Mouse (Mus musculus): ENCODE results near the gene Oprm1.

Oprm1 gene

DNA sequence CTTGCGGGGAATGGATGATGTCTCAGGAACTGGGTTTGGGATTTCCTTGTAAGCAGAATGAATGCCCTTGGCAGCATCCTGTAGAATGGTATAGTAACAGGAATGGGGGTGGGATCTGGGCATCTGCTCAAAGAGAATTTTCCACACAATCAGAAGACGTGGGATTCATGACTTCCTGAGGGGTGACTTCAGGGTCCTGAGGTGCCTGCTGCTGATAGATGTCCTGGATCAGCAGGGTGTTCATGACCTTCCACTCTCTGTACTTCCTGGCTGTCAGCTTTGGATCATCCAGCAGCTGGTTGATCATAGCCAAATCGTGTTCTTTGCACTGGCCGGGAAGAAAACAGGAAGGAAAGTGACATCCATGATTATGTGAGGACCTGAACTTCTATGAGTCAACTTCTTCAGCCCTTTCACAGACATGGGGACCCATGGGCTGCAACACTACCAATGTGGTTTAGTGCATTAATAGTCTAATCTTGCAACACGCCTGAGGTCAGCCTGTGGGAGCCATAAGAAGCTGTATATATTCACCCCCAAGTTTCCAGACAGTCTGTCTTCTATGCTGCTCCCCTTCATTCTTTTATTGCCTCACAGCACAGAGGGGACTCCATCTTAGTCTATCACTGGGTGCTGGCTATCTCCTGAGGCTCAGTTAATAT, 132.2 kb downstream of the Oprm1 start:
- no peak for DNase-seq (ENCODE audit: low read depth, low spot score)

DNA sequence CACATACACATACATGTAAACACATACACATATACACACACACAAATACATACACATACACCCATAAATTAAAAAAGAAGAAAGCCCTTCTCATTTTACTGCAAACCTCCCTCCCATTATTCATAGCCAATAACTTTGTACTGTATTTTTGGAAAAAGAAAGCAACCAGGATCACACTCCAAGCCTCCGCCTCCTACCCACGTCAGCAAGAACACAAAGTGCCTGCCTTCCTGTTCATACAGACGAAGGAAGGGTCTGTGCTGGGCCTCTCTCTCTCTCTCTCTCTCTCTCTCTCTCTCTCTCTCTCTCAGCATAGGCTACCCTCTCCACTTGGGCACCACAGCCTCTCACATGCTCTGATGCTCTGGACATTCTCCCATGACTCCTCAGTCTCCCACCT, 137.5 kb downstream of the Oprm1 start:
- no peak for DNase-seq (ENCODE audit: low read depth, low spot score)

DNA sequence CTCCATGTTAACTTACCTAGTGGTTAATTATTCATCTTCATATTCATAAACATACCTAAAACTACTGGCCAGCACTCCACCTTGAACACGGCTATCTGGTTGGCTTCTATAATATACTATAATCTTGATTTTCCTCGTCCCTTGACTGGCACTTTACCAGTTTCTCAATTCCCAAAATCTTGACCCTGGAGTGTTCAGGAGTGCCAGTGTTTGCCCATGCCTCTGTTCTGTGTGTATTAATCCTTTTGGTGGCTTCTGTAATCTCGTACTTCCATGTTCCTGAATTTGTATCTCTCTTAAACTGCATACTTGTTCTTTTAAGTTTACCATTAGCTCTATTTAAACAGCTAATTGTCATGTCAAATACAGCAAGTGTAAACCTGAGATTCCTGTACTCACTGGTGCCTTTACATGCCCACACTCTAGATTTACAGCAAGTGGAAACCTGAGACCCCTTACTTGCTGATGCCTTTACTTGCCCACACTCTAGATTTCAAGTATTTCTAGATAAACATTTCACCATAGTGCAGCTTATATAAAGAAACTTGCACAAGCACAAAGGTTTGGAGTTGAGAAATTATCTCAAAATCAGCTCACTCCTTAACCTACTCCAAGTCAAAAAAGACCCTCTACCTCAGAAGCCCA, 138.5 kb downstream of the Oprm1 start:
- DNase-seq (ENCODE audit: low read depth, low spot score): no peak

DNA sequence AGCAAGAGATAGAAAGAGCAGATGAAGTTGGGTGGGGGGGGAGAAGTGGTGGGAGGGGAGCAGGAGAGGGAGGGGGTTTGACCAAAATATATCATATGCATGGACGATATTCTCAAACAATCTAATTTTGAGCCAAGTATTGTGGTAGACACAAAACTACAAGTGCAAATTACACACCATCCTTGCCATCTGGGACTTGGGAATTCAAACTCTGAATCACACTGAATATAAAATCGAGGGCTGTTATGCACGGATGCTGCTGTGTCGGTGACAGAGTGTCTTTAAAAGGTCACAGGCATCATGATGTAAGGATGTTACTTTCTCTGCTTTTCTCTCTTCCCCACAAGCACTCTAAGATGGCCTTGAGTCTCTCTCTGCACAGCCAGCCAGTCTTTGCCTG, 141.8 kb downstream of the Oprm1 start:
- DNase-seq (ENCODE audit: low read depth, low spot score): no peak

DNA sequence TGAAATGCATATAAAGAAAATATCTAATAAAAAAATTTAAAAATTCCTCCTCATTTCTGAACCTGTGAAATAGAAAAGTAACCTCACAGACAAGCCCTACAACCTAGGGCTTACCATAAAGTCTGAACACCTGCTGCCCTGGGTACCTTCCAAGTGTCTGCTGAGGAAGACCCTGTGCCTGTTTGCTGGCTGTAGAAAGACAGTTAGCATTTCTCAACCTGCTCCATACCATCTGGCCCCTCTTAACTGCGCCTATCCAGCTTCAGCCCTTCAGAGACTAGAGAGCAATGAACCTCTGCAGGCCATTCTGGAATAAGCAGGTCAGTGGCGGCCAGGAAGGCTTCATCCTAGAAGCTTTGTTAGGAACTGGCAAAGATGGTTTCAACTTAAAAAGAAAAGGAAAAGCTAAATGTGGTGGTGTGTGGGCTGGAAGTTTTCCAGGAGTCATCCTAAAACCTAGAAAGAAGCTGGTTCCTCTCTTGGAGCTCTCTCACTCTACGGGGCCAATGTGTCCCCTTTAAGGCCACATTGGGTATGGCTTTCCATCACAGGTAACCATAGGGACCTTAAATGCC, 143.6 kb downstream of the Oprm1 start:
- DNase-seq (ENCODE audit: low read depth, low spot score): no peak

DNA sequence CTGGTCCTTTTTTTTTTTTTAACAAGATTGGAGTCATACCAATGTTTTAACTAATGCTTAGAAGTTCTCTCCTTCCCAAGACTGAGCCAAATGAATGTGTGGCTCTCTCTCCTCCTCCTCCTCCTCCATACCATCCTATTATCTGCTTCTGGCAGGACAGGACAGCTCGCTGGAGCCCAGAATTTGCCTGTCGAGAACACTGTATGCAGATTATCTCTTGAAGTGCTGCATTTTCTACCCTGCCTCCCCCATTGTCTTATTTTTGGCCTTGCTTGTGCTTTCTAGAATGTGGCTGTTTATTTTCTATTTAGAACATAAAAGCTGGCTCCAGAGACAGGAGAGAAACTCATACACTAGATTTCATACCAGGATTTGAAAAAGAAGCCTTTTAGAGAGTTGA, 151.5 kb downstream of the Oprm1 start:
- DNase-seq (ENCODE audit: low read depth, low spot score): no peak

DNA sequence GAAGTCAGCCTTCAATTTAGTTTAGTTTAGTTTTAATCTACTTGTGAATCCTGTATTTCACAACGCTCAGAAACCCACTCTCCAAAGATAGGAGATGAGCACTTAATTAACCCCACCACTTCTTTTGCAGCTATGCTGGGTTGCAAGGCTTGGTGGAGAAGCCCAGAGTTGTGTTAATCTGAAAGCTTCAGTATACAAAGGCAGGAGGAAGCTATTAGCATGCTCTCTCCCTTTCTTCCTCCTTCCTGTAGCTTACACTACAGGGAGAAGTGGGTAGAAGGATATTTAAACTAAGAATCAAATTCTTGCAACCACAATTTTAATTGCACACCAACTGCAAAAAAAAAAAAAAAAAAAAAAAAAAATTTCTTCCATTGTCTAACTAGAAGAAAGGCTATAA, 157.7 kb downstream of the Oprm1 start:
- no peak for DNase-seq (ENCODE audit: low read depth, low spot score)

DNA sequence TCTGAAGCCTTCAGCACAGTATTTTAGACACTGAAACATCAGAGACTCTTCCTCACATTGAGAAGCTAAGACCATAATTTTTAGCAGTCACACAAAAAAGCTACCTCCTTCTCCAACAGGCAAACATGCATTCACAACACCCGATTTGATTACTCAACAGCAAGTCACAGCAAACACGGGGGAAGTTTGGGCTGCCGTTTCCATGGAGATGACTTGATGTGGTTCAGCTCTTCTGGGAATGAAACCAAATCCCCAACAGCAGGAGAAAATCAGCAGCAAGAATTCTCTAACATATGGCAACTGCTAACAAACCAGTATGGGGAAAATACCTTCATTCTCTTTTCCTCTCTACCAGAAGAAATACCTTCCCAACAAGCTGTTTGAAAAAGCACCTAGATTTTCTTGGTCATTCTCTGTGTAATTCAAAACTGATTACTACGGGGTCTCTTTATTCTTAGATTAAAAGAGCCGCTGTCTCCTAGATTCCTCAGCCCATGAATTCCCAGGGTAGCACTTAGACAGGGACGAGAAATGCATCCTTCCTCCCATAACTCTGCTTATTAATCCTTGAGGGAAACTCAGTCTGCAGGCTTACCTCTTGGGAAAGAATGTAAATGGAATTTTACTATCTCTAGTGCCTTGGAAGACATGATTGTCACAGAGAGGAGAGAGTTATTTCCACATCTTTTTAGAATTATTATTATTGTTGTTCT, 158.4 kb downstream of the Oprm1 start:
- peak; percentile 11 for DNase-seq (ENCODE audit: low read depth, low spot score)

DNA sequence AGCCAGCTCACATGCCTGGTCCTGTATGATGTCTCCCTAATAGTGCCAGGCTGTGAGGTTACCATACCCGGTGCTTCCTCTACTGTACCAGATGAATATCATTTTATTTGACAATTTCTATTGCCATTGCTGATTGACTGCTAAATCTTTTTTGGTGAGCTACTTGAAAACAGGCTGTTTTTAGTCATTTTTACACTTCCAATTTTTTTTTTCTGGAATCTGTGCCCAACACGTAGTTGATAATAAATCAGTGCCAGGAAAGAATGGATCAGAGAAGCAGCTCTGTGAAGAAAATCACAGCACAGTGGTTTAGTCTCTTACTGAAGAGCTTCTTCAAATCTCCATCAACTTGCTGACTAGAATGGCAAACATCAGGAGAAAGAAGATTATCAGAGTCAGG, 168.4 kb downstream of the Oprm1 start:
- DNase-seq (ENCODE audit: low read depth, low spot score): no peak

DNA sequence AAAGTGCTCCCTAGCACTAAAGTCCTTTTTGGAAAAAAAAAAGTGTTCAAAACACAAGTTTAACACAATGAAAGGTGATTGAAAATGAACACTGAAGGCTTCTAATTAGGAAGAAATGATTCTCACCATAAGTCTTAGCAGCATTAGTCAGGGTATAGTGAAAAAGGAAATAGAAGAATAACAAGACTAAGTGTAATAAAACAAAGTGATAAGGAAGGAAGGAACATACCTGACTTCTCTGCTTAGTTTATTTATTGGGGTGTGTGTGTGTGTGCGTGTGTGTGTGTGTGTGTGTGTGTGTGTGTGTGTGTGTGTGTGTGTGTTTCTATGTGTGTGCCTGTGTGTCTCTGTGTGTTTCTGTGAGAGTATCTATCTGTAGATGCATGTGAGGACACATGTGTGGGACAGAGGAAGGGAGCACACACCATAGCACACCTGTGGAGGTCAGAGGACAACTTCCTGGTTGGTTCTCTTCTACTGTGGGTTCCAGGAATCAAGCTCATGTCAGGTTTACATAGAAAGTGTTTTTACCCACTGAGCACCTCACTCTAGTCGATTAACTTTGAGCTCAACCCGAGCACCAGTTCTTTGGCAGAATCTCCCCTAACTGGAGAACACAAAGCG, 169.4 kb downstream of the Oprm1 start:
- DNase-seq (ENCODE audit: low read depth, low spot score): no peak

DNA sequence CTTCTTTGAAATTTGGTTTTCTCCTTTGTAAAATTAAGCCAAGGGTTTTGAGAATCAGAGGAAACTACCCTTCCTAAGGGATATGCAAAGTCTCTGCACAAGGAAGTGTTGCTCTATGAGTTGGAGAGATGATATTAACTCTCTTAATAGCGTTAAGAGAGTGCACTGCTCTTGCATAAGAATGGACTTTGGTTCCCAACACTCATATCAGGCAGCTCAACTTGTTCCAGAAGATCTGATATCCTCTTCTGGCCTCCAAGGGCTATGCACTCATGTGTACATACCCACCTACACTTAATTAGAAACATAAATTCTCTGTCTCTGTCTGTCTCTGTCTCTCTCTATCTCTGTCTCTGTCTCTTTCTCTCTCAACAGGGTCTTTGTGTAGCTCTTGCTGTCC, 170.6 kb downstream of the Oprm1 start:
- DNase-seq (ENCODE audit: low read depth, low spot score): no peak

DNA sequence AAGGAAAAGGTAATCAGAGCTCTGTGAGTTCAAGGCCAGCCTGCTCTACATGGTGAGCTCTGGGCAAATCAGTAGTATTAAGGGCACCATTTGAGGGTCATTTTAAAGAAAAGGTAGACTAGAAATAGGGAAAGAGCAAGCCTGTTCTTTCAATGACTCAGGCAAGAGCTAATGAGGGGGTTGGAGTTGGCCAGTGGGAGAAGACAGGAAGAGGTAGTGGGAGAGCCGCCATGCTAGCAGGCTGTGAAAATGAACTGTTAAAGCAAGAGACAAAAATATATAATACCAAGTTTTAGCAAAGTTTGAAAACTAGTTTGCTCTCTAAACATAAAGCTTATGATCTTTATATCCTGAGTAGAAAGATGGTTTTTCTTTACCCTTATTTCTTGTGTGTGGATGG, 172.1 kb downstream of the Oprm1 start:
- DNase-seq (ENCODE audit: low read depth, low spot score): no peak

DNA sequence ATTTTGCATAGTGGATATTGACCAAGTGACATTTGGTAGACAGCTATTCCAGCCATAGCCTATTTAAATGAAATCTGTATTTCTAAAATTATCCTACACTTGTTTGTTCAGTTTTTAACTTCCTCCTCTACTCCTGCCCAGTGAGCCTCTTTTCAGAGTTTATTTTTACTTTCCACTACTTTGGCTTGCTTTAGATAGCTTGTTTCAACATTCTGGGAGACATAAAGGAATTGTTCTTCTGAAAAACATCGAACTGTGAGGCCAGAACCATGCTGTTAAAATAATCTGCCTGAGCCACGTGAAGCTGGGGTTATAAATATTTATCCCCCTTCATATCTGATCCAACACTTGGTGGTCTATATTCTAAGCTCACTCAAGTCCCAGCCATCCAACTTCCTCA, 172.6 kb downstream of the Oprm1 start:
- no peak for DNase-seq (ENCODE audit: low read depth, low spot score)

DNA sequence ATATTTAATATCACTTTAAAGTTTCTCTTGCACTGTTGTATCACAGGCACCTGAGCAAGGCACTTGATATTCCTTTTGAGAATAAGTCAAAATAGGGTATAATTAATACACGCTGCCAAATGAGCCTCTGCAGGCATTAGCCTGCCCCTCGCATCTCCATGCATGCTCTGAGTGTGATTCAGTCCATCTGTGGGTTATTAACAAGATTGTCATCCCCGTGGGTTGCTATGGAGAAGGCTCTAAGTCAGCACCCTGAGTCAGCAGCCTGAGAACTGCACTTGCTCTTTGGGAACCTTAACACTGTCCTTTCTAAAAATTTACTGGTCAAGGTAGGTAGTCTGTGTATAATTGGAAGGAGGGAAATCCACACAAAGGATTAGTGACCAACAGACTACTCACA, 176.5 kb downstream of the Oprm1 start:
- DNase-seq (ENCODE audit: low read depth, low spot score): no peak

DNA sequence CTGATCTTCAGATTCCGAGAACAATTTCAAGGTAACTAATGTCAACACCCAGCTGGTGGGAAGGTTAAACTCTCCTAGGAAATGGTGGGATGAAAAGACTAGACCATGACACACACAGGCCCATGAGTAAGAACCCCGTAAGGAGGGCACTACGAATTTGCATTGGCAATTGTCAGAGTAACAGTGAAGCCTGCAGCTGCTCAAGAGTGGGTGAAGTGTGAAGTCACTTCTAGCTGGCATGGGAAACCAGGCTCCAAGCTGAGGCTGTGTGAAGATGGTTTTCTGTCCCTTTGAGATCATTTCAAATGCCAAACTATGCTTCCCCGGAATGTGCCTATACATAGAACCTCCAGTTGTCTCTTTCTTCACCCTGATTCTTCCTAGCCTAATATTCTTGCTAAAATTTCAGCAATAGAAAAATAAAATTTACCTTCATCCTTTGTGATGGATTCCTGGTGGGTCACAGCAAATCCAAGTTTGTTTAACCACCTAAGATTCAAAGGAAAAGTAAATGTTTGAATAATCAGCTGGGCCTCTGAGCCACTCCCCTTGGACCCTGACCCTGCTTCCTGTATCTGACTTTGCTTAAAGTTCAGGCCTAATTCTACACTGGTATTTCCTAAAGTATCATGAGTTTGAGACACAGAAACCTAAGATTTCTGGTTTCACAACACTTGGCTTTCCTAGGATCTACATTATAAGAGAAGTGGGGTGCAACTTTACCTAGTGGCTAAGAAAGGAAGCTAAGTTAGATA, 178.5 kb downstream of the Oprm1 start:
- no peak for DNase-seq (ENCODE audit: low read depth, low spot score)

DNA sequence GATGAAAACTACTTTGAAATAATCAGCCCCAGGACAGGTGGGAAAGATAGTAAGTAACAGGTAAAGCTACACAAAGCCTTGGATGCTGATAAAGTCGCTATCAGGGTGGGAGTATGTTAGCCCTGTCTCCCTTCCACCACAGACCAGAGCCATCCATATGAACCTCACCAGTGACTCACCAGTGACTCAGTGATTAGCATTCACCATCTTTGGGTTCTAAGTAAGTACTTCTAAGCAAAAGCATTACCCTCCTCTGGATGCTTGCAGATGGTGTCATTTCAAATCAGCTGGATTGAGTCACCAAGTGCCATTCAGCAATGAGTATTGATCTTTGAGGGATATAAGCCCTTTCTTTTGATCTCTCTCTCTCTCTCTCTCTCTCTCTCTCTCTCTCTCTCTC, 194.8 kb downstream of the Oprm1 start:
- DNase-seq (ENCODE audit: low read depth, low spot score): no peak

DNA sequence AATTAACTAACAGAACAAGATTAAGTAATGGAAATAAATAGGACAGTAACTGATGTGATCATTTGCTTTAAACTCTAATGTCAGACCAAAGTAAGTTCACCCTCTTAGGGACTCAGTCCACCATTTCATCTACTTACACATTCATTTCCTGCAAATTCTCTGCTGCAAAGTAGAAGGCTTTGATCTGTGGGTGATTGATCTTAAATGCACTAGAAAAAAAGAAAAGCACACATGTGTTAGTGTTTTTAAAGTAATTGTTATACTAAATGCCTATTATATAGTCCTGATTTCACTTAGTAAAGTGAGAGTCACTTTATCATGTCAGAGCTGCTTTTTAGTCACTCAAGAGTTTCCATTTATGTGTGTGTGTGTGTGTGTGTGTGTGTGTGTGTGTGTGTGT, 196.2 kb downstream of the Oprm1 start:
- DNase-seq (ENCODE audit: low read depth, low spot score): no peak

DNA sequence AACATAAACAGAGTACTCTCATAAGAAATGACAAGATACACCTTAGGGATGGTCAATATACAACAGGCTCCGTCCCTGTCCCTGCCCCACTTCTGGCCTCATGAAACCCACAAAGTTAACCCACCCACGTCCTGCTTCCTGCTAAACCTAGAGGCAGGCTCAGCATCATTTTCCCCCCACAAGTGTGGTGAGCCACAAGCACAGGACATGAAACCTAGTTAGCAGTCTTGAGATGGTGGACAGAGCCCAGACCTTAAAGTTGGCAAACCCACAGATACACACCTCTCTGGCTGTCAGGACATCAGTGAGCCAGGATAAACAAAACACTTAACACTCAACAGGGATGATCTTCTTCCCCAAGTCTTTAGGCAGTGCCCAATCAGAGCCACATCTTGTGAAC, 198.1 kb downstream of the Oprm1 start:
- DNase-seq (ENCODE audit: low read depth, low spot score): no peak

DNA sequence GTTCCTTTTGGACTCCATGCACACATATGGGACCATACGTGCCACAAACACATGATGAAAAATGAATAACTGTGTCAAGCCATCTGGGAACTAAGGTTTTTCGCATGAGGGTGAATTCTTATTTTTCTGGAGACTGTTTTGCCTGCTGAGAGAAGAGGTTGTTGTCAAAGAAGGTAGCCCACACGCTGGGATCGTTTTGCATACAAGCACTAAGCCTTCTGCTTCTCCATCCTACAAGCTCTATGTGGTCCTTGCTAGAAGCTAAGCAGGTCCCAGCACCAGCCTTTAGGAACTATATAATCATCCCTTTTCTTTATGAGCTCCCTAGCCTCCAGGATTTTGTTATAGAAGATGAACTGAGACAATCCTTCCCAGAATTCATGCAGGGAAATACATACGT, 200.5 kb downstream of the Oprm1 start:
- no peak for DNase-seq (ENCODE audit: low read depth, low spot score)

DNA sequence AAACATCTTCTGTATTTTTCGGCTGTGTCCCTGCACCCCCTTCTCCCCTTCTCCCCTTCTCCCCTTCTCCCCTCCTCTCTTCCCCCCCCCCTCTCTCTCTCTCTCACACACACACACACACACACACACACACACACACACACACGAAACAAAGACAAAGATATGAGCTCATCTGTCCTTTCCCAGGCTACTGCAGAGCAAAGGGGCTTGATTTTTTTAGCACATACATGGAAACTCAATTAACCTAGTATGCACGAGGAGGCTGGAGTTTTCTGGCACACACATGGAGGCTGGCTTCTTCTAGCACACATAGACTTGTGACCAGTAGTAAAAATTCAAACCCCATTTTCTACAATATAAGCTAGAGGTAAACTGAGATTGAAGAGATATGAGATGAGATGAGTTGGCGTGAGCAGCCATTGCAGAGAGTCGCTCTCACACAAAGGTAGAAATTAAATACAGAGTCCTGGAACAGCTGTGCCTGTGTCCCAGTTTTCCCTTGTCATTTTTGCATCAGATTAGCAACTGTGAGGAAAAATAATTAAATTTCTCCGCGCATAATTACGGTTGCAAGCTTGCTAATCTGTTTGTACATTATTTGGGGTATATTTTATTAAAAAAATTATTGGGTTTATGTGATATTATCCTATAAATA, 209.4 kb downstream of the Oprm1 start:
- DNase-seq (ENCODE audit: low read depth, low spot score): no peak

DNA sequence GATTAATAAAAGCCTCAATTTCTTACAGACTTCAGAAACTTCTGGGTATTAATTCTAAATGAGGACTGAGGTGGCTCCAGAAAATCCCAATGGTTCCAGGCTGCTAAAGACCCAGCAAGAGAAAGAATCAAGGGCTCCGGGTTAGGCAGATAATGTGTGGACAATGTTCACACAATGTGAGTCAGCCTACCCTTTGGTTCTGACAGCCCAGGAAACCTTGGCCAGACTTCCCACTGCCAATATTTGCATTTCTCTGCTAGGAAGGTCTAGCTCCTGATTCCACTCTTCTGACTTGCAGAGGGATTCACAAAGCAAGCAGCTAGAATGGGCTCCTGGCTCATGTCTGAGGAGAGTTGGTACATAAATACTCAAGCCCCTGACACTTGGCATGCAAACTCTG, 210.0 kb downstream of the Oprm1 start:
- DNase-seq (ENCODE audit: low read depth, low spot score): no peak

Data from retina, adult 2 months (tissue).